Mouse (Mus musculus) adrenal gland, postnatal 4 days (tissue): Measurements from ENCODE around the gene Mras. TPM values are rescaled to one million over a fixed set of nuclear protein-coding genes. Genes with fewer than 3 reads are reported as not detected.

Experiments
- DNase-seq, 2 experiments: peaks; one replicate each; pipeline ENCODE4 v3.0.0; 2021 to 2022; ENCODE audit warnings: low spot score in 2 of 2, mixed read lengths in 2 of 2
- long read RNA-seq, 2 experiments: library from polyadenylated mRNA; stranded (forward); transcript quantifications; one replicate each; pipeline ENCODE4 v2.0.0; 2021
- total RNA-seq, 2 experiments: library from RNA; stranded (reverse); gene quantifications; 2 replicates each; pipeline ENCODE4 v1.2.3; 2021

Mras gene
- 10 to 100 TPM; 42.8 to 55.3 TPM for total RNA-seq
- long read RNA-seq, experiment 1, full-length matches to known transcripts = 24 of 30 reads
- long read RNA-seq, experiment 1, partial matches to known transcripts = 0 of 30 reads
- long read RNA-seq, experiment 1, other reads (novel, unspliced or antisense) = 6 of 30 reads
- long read RNA-seq, experiment 2, full-length matches to known transcripts = 21 of 53 reads
- long read RNA-seq, experiment 2, partial matches to known transcripts = 5 of 53 reads
- long read RNA-seq, experiment 2, other reads (novel, unspliced or antisense) = 27 of 53 reads

GRCm38 (mm10) chr9:99437031-99437764 lies at the start of gene Mras:
Gene Mras (minus strand): TSS chr9:99437381.
- DNase-seq = no peak

DNA sequence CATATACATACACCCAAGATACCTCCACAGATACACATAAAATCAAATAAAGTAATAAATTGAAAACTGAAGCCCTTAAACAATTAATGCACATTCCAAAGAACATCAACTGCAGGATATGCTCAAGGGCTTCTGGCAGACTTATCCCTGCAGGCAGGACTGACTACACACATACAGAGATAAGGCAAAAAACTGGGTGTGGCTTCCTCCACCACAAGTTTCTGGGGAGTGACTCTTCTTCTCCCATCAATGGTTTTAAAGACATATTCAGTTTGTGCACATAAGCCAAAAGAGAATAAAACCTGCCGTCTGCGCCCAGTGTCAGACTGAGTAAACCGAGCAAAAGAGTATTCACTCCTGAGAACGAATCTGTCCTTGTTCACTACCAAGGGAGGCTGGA lies 48.0 kb upstream of the Mras start:
- DNase-seq = no peak

DNA sequence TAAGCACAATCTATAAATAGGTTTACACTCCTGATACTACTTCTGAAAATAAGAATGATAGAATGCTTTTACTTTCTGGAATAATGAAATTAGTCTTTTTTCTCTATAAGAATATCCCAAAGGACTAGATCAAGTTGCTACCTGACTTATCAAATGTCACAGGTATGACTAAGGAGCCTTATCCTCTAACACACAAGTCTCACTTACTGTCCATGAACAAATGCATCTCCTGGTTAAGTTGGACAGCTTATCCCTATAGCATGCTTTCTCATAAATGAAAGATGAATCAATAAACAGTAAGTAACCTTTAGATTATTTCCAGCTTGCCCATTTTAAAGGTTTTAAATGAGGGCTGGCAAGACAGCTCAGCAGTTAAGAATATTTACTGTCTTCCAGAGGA lies 47.5 kb upstream of the Mras start:
- no peak for DNase-seq

DNA sequence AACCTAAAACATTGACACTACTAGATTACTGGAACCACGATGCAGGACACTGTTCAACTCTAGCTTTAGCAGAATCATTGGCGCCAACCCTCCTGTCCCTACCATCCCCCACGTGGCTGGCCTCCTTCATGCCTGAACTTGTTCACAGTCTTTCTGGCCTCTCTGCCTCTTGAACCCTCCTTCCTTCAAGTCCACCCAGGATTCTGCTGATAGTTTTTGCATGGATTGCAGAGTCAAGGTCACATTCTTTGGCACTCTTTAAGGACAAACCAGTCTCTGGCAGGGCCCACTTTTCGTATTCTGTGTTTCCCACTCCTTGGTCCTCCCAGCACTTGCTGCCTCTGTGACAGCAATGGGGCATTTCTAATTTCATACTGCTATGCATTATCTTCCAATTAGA lies 46.0 kb upstream of the Mras start:
- no peak for DNase-seq

DNA sequence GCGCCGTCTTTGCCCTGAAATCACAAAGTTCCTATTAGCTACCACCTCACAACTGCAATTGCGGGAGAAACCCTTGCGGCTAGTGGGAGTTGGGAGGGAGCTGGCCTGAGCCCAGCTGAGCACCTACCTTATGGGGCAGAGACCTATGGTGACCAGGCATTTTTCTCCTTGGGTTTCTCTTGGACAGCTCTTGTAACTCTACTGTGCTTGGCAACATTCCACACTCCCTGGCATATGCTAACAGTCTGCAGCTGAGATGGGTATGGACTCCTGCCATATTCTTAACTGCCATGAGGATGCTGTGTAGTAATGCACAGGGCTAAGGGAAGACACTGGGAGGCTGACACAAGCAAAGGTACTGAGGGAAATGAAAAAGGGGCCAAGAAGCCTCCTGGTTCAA lies 43.6 kb upstream of the Mras start:
- no peak for DNase-seq

DNA sequence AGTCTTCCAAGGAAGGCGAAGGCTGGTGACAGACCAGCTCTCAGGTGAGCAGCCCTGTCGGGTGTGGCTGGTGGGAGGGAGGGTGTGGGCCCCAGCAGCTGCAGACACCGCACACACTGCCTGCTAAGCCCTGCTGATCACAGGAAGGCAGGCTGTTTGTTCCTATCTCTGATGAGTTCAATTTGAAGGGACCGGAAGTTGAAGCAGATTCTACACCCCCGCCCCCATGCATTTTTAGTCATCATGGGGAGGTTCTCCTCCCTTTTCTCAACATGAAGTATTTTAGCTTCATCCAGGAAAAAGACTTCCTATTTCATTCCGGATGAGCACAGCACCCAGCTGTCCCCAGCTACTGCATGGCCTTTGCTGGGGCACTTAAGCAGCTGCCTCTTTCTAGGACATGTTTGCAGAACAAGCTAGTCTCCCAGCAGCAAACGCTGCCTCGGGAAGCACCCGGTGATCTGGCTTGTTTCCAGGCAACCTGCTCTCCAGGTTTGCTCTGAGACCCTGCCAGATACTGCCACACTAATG lies 42.1 kb upstream of the Mras start:
- DNase-seq = no peak

- no peak for DNase-seq
Measured at GRCm38 (mm10) chr9:99471334-99471733, 34.2 kb upstream of the Mras start.

GRCm38 (mm10) chr9:99470347-99471092 lies 33.3 kb upstream of the Mras start:
- no peak for DNase-seq

DNA sequence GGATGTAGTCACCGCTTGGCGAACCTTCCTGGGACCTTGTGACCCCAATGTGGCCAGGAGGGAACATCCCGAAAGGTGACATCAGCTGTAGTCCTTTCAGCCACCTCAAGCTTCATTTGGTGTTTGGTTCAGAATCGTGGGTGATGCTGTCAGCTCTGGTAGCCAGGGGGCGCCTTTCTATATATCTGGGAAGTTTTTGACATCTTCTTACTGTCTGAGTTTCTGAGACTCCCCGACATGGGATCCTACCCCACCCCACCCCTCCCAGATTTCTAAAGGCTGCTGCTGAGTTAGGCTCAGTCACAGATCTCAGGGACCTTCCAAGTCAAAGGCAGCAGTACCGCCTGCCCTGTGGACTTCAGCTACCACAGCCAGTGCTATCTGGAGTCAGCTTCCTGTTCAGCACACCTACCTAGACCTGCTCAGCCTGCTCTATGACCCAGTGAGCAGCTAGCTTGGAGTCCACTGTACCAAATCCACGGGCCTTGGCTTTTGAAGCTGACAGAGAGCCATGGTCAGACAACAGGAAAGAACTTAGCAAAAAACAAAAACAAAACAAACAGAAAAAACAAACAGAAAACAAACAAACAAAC lies 32.6 kb upstream of the Mras start:
- no peak for DNase-seq

DNA sequence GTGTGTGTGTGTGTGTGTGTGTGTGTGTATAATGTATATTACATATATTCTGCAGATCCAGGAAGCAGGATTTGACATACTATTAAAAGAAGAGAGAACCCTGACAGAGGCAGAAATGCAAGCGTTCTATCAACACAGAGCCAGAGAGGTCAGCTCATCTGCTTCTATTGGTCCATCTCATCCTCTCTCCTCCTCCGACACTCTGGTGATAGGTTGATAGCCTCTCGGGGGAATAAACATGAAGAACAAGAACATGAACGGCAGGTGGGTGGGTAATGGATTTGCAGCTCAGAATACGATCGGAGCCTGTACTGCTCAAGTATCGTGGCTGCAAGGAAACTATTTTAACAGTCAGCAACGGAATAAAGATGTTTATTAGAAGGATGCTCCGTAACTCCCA lies 31.4 kb upstream of the Mras start:
- DNase-seq = no peak

DNA sequence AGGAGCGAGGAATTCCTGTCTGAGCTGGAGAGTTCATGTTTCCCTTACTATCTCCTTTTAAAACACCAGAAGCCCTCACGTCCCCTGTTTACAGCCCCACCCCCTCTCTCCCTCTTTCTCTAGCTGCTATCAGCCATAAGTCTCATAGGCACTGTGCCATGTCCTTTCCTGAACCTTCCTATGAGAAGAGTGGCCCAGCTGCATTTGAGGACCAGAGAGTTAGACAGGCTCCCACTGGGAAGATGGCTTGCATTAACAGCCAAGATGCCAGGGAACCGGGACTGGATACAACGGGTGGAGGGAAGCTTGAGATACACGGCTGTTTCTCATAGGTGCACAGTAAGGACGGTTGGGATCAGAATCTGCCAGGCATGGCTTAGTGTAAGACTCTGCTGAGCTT lies 27.7 kb upstream of the Mras start:
- DNase-seq = no peak

DNA sequence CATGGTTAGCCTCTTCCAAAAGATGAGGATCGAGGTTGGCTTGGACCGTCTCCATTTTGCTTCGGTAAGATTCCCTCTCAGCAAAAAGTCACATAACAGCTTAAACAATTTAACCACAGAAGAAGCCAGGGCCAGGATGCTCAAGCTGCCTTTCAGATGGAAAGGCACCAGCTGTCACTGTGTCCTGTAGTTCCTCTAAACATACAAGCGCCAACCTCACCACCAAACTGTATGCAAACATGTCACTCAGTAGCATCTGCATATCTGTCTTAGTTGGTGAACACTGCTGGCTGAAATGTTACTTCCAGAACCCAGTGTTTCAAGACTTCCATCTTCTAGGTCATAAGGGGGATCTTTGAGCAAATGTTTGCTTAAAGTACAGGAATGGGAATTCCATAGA lies 22.5 kb upstream of the Mras start:
- DNase-seq = no peak

- peak in 1 of 2 experiments; percentile 35 for DNase-seq
Measured at GRCm38 (mm10) chr9:99458529-99459208, 21.5 kb upstream of the Mras start.

DNA sequence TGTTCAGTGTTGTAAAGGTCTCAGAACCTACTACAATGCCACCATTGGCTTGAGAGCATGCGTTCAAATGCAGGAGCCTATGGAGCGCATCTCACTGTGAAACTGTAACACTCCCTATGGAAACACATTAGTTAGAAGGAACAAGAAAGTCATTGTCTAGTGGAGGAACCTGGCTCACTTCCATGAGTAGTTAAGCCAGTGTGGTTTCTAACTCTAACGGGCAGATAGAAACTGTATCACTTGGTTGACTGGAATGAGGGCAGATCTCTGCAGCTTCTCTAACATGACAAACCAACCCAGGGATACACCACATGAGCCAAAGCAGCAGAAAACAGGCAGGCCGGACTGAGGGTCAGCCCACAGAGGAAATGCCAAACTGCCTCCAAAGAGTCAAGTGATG lies 17.0 kb upstream of the Mras start:
- no peak for DNase-seq

DNA sequence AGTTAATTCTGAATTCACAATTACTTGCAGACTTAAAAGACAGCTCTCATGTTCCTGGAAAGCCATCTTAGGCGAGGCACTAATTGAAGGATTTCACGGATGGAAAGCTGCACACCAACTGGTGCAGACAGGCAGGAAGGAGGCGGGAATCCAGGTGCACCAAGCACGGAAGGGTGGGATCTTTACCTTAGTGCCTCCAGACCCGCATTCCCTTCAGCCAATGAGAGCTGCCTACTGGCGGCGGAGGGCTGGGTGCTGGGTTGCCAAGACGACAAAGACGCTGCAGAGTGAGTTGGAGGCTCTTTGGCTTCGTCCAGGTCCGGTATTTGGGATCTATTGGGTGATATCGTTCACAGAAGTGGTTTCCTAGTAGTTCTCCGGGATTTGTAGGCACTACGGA lies 14.0 kb upstream of the Mras start, which contains the start of gene Nme9:
TSS of gene Nme9 (plus strand) at position 315 of the 400 bp plus-strand sequence.
- DNase-seq = no peak

DNA sequence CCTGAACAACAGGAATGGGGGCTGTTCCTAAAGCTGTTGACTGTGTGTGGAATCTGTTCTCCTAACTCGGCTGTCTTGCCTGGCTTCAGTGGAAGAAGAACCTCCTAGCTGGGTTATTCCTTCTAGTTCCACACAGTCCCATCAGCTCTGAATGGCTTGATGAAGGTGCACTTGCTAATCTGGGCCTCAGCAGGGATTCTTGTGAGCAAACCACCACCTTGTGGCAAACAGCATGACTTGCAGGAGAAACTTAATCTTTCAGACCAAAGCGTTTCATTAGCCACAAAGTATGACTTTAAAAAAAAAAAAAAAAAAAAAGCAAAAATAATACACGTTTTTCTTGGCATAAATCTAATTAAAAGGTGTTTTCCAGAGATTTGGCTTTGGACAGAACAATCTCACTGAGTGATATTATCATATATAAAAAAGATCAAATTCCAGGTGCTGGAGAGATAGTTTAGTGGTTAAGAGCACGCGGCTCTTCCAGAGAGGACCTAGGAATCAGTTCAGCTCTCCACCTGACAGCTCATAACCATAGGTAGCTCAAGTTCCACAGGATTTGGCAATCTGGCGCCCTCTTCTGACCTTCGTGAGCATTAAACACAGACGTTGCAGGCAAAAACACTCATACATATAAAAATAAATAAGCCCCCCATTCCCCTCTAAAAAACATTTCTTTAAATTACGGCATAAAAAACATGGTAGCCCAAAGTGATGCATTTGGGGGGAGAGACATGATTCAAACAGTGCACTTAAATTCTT lies 12.9 kb upstream of the Mras start:
- DNase-seq = no peak

GRCm38 (mm10) chr9:99447323-99447722 lies 10.1 kb upstream of the Mras start:
- no peak for DNase-seq

DNA sequence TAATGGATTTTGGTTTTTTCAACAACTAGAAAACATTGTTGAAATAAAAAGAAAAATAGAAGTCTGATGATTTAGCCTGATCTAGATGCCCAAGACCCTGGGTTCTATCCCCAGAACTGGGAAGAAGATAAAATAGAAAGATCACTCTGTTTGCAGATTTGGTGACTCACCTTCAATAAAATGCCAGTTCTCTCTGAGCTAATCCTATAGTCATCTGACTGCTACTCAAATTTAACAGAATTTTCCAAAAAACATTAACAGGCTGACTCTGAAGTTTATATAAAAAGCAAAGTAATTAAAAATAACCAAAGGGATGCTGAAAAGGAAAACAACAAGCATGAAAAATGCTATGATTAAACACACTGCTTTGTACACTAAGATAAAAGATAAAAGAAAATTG lies 9.1 kb upstream of the Mras start:
- no peak for DNase-seq

- DNase-seq = no peak
Measured at GRCm38 (mm10) chr9:99444590-99445178, 7.5 kb upstream of the Mras start.
